Mouse (Mus musculus) B cell, adult (primary cell): Measurements from ENCODE around the gene Cyp3a16. TPM values are rescaled to one million over a fixed set of nuclear protein-coding genes. Genes with fewer than 3 reads are reported as not detected.

Source experiments
- total RNA-seq: library from RNA; stranded (reverse); gene quantifications from 4 replicates; pipeline ENCODE4 v1.2.4, GENCODE M21; 2023; ENCODE audit not compliant: inconsistent age

Gene Cyp3a16
- total RNA-seq = not detected in 4 replicates

GRCm38 (mm10) chr5:145469623-145470022 lies at the start of gene Cyp3a16:
Gene Cyp3a16 (minus strand): TSS chr5:145469723.

Other genes with a start within 250 kb of the Cyp3a16 start
- 73.9 to 88.1 TPM (median 79.3 TPM) in 4 replicates for gene Zfp655, start 238.0 kb downstream of the Cyp3a16 start, total RNA-seq
- gene Zscan25, start 189.2 kb downstream of the Cyp3a16 start, total RNA-seq = 30.6 to 40.5 TPM (median 34.8 TPM) in 4 replicates
- gene Cyp3a57, start 124.4 kb downstream of the Cyp3a16 start, total RNA-seq = 0.26 TPM in 1 of 4 replicates, not detected in the others
- not detected in 4 replicates for gene Cyp3a41b, start 115.0 kb upstream of the Cyp3a16 start, total RNA-seq